Mouse (Mus musculus): ENCODE data around the gene Sipa1l3.

Sipa1l3 gene

DNA sequence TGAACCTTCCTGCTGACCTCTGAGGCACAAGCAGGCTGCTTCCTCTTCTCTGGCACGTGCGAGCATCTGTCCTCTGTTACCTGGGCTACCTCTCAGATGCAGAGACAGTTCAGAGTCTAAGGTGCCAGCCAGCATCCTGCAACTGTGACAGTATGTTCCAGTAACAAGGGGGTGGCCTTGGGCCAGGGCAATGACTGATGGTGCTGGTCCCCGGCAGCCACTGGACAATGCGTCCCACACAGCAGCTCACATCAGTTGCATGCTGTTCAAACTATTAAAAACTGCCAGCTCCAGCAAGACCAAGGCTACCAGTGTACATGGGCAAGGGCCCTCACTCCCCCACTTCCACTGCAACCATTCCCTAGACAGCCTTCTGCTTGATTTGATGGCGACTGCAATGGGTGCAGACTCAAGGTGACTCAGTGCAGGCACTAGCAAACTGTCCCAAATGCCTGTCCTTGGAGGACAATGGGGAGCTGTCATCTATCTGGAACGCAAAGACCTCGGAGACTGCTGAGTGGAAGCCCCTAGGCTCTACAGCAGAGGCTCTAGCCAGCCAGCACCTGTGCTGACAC lies 136.9 kb downstream of the Sipa1l3 start:
- no peak for DNase-seq (ENCODE audit: low spot score in 2 of 2)

DNA sequence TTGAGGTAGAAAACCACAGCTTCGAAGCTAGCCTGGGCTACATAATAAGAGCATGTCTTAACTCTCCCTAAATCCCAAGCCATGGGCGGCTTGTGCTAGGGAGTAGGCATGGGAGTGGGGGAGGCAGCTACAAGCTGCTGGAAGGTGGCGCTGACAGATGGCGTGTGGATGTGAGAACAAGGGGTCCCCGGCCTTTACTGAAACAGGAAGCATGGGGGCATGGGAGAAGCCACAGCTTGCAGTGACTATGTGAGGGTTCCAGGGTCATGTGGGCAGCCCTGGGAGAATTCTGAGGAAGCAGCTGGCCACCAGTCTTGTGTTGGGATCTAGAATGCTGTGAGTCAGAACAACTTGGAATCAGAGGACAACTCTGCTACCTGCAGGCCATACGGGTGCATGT lies 144.4 kb downstream of the Sipa1l3 start:
- DNase-seq (ENCODE audit: low spot score in 2 of 2), result no peak

DNA sequence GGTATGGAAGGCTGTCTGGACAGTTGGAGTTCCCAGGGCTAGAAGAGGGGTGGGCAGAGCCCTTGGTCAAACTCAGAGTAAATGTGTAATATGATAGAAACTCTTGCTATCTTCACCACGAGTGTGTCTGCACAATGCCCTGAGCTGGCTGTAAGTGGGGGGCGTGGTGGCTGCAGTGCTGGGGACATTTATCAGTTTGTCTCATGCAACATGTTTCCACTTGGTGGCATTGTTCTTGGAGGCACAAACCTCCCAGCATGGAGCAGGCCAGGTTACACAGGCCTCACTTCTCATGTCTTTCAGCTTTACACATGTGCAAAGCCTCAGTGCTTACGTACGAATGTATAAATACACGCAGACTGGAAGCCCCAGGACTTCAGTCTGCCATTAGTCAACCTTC lies 146.3 kb downstream of the Sipa1l3 start:
- no peak for DNase-seq (ENCODE audit: low spot score in 2 of 2)

DNA sequence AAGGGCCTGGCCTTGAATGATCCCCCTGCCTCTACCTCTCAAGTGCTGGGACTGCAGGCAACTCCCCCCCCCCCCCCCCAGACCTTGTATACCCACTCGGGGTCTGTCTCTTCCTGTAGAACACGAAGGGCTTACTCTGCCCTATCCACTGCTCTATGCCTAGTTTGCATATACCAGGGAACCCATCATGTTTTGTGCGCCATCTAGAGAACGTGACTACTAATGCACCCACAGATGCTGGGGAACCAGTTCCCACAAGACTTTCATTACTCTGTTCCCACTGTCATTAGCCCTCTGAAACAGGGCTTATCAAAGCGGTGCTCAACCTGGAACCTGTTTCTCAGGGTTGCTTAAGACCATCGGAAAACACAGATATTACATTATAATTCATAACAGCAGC lies 148.4 kb downstream of the Sipa1l3 start:
- no peak for DNase-seq (ENCODE audit: low spot score in 2 of 2)

DNA sequence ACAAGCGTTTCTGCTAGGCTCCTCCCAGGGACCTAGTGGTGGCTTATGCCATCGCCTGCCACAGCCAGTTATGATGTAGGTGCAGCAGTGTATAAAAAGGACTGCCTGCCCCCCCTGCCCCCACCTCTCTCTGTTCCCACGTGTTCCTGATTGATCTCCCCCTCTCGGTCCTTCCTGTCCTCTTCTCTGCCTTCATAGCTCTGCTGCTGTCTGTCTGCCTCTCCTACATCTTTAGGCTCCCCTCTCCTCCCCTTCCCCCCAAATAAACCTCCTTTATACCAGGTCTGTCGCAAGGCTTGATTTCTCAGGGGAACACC lies 150.5 kb downstream of the Sipa1l3 start:
- DNase-seq (ENCODE audit: low spot score in 2 of 2), result no peak

DNA sequence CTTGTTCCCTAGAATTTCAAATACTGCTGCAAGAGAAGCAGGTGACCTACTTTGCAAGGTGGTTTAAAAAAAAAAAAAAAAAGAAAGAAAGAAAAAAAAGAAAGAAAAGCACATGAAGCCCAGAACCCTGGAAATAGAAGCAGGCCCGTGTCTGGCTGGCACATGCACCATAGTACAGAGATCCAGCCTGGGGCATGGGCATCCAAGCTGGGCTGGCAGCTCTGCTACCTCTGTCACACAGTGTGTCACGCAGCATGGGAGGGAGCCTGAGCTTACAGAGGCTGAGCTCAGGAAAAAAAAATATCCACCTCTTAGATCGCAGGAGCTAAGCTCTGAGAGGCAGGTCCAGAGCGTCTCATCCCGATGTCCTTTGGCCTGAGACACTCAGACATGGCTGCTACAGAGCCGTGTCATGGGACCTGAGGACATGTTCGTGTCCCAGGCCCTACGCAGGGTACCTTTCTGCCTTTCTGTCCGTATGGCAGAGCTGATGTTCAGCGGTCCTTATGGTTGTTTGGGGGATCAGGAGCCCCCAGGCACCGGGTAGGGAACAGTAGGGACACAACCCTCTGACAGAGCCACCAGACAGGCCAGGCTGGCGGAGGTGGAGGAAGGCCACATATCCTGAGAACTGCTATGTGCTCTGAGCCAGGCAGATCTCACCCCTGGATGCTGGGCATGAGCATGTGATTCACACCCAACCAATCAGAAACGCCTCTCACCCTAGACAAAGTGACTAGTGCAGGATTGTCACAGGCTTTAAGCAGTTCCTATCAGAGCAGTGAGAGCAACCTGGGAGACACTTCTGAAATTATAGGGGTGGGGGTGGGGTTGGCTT lies 151.1 kb downstream of the Sipa1l3 start:
- peak; percentile 42 to 44 for DNase-seq (ENCODE audit: low spot score in 2 of 2)

DNA sequence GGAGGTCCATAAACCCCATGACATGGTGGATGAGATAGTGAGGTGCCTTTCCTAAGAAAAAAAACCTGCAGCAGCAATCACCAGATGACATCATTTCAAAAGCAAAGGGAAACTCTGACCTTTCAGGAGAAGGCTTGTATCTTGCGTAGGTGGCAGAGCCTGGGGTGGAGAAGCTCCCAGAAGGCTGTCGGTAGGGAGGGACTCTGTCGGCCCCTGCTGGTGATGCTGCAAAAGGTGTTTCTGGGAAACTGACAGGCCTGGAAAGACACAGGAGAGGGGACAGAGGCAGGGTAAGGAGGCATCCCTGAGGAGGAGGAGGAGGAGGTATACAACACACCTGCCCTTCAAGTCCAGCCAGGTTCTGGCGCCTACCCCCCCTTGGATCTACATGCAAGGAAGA lies 154.4 kb downstream of the Sipa1l3 start:
- peak; percentile 63 to 70 for DNase-seq (ENCODE audit: low spot score in 2 of 2)

DNA sequence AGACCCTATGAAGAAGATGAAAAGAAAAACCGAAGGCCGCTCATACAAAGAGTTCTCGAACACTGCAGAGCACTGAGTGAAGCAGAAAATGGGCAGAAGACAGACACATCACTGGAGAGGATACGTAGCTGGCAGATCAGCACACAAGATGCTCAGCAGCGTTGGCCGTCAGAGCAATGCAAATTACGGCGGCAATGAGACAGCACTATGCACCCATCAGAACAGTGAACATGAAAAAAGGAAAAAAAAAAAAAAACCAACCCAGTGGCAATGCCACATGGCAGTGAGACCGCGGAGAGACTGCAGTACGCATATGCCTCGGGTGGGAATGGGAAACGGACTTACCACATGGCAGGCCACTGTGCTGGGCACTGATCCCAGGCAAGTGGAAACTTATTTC lies 156.9 kb downstream of the Sipa1l3 start:
- no peak for DNase-seq (ENCODE audit: low spot score in 2 of 2)

DNA sequence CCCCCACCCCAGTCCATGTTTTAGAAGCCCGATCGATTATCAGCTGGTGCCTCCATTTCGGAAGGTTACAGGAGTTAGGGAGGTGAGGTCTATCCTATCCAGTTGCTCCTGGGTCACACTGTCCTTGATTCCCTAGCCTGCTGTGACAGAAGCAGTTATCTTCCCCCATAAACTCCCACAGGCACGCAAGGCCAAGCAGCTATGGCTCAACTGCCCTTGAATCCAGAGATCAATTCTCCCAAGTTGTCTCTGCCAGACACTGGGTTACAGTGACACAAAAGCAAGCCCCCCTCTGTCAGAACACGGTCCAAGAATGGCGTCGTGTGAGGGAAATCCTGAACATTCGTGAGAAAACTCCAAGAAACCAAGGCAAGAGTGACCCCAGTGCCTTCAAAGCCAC lies 163.0 kb downstream of the Sipa1l3 start:
- DNase-seq (ENCODE audit: low spot score in 2 of 2), result no peak

DNA sequence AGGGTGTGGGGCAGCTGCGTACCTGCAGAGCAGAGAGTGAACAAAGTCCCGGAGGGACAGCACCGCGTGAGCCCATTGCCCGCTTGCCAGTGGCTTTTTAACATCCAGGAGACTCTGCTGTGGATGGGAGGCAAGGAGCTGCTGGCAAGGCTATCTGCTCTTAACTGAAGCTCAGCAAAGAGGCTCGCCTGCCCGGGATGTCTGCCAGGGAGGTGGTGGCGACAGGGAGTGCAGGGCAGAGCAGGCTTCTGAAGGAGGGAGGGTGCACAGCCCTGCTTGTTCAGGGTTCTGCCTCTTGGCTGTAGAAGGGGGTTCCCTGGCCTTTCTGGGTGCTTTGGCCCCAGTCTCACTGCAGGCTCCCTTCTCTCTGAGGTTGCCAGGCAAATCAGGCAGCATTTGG lies 164.3 kb downstream of the Sipa1l3 start:
- DNase-seq (ENCODE audit: low spot score in 2 of 2), result no peak

DNA sequence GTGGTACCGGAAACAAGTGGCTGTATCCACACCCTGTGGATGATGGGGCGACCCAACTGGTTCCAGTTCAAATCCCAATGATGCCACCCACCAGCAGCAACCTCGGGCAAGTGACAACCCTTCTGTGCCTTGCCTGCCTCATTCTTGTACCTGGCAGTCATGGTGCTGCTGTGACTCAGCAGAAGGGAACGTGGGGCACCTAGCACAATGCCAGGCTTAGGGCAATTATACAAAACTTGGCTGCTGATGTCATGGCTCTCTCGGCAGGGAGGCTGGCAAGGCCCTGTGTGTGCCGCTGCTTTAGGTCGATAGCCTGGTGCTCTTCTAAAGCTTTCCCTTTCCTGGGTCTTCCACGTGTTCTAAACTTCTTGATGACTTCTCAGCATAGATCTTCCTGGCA lies 166.2 kb downstream of the Sipa1l3 start:
- no peak for DNase-seq (ENCODE audit: low spot score in 2 of 2)

DNA sequence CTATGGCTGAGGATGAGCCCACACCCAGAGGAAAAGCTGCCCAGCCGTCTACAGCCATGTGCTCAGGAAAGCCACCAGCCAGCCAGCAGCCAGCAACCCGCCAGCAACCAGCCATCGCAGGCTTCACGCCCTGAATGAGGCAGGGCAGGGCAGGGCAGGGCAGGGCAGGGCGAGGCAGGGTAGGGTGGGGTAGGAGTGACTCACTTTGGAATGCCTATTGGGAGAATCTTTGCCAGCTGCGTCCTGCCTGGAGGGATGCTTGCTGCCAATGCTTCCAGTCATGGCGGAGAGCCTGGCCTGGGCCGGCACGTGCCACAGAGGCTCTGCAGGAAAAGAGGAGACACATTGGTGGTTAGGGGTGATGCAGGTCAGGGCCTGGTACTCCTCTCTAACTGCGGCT lies 168.0 kb downstream of the Sipa1l3 start:
- no peak for DNase-seq (ENCODE audit: low spot score in 2 of 2)

DNA sequence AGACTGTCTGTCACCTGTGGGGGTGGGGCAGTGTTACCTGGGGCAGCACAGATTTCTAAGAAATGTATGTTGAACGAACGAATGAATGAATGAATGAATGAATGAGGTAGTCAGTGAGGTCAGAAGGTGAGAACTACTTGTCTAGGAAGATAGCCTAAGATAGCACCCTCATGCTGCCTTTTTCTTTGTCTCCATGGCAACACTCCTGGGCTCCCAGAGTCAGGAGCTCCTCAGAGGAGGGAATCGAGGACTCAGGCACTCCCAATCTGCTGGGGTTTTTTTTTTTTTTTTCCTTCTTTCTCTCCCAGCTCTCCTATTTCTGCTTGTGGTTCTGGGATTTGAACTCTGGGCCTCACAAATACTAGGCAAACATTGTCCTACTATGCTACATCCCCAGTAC lies 172.2 kb downstream of the Sipa1l3 start:
- DNase-seq (ENCODE audit: low spot score in 2 of 2), result no peak

DNA sequence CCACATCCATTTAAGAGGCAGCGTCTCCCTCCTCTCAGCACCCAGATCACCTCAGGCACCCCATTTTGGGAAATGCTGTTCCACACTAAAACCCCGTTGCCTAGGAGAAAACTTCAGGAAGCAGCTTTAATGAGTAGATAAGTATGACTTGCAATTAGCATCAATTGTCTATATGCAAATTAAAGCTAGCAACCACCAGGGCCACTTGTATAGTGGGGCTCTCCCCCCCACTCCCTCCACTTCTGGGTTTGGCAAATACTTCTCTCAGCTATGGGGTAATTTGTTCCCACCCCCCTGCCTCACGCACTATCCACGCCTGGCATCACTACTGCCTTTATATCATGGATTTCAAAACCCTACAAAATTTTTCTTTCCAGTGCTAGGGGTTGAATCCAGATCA lies 172.9 kb downstream of the Sipa1l3 start:
- DNase-seq (ENCODE audit: low spot score in 2 of 2), result no peak

DNA sequence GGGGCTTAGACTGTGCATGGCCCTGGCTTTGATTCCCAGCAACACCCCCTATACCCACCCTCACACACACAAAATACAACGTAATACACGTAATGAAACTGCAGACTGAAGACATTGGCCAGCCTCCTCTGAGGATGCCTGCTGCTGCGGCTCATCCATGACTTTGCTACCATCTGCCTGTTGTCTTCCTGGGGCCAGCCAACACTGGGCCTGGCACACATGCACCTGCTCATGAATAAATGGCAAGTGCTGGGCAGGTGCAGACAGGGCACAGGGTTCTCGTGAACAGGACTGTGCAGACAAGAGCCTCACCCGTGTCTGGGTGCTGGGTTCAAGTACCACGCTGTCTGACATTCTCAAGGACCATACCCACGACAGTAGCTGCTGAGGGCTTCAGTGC lies 174.7 kb downstream of the Sipa1l3 start:
- DNase-seq (ENCODE audit: low spot score in 2 of 2), result no peak

DNA sequence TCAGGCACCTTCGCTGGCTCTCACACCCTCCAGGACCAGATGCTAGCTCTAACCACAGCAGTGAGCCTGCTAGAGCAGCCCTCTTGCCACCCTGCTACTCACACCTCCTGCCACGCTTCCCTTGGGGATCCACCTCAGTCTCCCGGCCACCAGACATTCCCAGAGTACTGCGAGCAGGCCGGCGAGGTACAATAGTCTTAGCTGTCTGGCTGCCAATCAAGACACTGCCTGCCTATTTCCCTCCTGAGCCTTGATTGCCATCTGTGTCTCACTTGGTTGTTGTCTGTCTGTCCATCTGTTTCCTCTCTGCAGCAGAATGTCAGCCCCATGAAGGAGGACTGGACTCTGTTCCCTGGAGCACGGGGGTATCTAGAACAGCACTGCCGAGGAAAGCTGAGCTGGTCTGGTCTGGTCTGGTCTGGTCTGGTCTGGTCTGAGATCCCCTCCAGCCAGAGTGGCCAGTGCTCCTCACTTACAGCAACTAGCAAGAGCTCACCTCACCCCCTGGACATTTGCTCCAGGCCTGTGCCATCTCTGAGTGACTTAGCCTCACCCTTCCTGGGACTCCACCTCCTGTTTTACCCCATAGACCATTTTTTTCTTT lies 175.8 kb downstream of the Sipa1l3 start:
- no peak for DNase-seq (ENCODE audit: low spot score in 2 of 2)

DNA sequence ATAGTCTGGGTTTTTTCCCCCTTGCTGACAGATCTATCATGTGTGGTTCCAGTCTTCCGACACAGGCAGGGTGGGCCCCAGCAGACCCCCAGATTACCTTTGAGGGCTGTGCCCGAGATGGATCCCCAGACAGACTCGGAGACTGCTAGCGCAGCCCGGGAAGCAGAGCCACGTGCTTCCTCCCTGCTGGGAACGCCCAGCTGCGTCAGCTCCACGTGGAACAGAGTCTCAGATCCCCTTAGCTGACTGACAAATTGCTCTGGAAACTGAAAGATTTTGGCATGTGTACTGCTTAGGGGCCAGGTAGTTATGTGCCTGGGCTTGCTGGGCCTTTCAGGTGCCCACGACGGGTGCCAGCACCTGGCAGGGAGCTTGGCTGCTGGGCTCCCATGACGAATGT lies 176.7 kb downstream of the Sipa1l3 start:
- no peak for DNase-seq (ENCODE audit: low spot score in 2 of 2)

DNA sequence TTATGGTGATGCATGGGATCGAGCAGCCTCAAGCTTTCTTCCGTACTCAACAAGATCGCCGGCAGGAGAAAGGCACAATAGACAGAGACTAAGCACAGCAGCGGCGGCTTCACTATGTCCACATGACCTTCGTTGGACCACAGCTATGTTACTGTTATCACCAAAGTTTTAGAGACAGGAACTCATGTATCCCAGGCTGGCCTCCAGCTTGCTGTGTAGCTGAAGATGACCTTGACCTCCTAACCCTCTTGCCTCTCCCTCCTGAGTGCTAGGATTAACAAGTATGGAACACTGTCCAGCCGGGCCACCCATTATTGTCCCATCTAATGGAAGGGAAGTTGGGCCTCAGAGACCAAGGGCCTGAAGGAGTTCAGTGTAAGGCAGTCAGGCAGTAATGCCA lies 177.6 kb downstream of the Sipa1l3 start:
- DNase-seq (ENCODE audit: low spot score in 2 of 2), result no peak

DNA sequence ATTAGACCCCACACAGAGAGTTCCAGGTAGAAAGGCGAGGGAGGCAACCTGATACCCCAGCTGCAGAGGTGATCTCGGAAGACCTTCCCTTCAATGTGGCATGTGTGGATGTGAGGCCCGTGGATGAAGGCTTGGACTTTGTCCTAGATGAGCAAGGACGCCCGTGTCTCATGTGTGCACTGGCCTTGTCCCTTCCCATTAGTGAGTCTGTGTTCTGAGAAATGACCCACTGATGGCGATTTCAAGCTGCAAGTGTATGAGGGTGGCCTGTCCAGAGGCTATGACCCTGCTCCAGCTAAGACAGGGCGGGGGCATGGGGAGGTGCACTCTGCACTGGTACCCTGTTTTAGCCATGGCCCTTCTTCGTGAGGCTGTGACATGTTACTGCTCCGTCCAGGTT lies 178.2 kb downstream of the Sipa1l3 start:
- no peak for DNase-seq (ENCODE audit: low spot score in 2 of 2)

DNA sequence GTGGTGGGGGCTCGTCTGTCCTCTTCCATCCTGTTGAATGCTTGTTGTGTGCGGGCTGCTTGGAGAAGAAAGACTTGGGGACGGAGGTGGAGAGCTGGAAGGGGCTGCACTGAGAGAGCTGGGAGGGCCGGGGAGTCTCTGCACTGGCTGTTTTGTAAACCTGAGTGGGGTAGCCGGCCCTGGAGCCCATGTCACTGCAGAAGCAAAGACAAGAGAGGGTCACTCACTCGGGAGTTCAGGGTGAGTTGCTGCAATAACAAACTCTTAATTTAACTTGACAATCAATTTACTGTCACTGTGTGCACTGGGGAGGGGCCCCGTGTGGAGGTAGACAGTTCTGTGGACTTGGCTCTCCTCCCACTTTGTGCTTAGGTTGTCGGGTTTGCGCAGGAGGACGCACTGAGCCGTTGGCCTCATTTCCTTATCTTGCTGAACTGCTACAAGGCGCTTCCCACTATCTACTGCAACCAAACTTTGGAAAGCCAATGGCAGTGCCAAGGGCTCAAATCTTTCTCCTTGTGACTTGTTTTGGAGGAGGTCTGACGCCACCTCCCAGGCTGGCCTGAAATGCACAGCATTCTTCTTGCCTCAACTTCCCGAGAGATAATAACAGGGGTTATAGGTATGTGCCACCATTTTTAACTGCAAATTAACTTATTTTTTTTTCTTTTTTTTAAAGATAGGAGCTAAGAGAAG lies 179.3 kb downstream of the Sipa1l3 start:
- no peak for DNase-seq (ENCODE audit: low spot score in 2 of 2)

DNA sequence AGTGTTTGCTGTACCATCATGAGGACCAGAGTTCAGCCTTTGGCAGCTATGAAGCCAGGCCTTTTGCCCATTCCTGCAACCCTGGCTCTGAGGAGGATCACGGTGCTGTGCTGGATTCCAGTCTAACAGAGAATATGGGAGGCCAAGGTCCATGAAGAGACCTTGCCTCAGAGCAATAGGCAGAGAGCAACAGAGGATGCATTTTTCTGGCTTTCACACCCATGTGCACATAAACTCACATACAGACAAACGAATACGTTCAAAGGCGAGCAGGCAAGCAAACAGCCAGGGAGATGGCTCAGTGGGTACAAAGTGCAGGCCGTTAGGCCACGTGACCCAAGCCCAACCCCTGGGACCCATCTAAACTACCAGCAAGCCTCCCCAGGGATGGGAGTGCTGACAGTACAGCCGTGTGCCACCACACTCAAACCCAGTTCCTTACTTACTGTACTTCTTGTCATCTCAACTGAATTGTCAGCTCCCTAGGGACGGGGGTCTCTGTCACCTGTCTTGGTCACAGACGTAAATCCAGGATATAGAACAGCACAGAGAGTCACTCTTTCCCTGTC lies 180.0 kb downstream of the Sipa1l3 start:
- DNase-seq (ENCODE audit: low spot score in 2 of 2), result no peak

DNA sequence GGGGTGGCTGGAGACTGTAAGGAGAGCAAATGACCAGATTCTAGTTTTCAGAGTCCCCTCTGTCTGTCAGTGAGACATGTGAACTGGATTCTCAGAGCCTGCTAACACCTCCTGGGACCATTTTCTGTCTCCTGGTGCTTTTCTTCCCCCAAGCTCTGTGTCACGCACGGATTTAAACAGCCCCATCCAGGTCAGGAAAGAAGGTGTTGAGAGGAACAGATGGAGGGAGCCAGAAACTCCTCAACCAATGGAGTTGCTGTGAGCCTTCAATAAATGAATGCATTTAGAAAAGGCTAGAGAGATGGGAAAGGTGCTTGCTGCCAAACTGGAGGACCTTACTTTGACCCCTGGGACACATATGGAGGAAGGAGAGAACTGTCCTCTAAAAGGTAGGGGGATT lies 180.7 kb downstream of the Sipa1l3 start:
- DNase-seq (ENCODE audit: low spot score in 2 of 2), result no peak
